Mouse (Mus musculus) kidney, embryonic 15.5 days (tissue): ENCODE data around the gene Mmrn1. TPM values are rescaled to one million over a fixed set of nuclear protein-coding genes. Genes with fewer than 3 reads are reported as not detected.

Source experiments
- ATAC-seq: fragments of 200-750 bp; cut with Nextera tagmentation; replicated peaks from 2 replicates; pipeline ENCODE4 v1.8.0; 2017; ENCODE audit warnings: moderate TSS enrichment; ENCODE audit not compliant: low FRiP score
- H3K27ac ChIP-seq: fragments of 300-500 bp; sonication (generic); 2 replicates; pipeline ENCODE4 v1.5.1; 2015; ENCODE audit warnings: mild to moderate bottlenecking, inconsistent platforms
- H3K27me3 ChIP-seq: fragments of 300-500 bp; sonication (generic); 2 replicates; pipeline ENCODE4 v1.6.1; 2015; ENCODE audit warnings: inconsistent platforms
- H3K36me3 ChIP-seq: fragments of 300-500 bp; sonication (generic); 2 replicates; pipeline ENCODE4 v1.6.1; 2015; ENCODE audit warnings: inconsistent platforms
- H3K4me1 ChIP-seq: fragments of 300-500 bp; sonication (generic); 2 replicates; pipeline ENCODE4 v1.6.1; 2015; ENCODE audit warnings: inconsistent platforms
- H3K4me2 ChIP-seq: fragments of 300-500 bp; sonication (generic); 2 replicates; pipeline ENCODE4 v1.6.1; 2015; ENCODE audit warnings: moderate library complexity, mild to moderate bottlenecking, inconsistent platforms
- H3K4me3 ChIP-seq: fragments of 300-500 bp; sonication (generic); replicated peaks from 2 replicates; pipeline ENCODE4 v1.5.1; 2015; ENCODE audit warnings: mild to moderate bottlenecking, inconsistent platforms
- H3K9ac ChIP-seq: fragments of 300-500 bp; sonication (generic); 2 replicates; pipeline ENCODE4 v1.6.1; 2015; ENCODE audit warnings: mild to moderate bottlenecking, inconsistent platforms
- H3K9me3 ChIP-seq: fragments of 300-500 bp; sonication (generic); replicated peaks from 2 replicates; pipeline ENCODE4 v1.6.1; 2016; ENCODE audit warnings: inconsistent platforms
- WGBS: fragments of 180-500 bp; shearing (Covaris S2); methylation state at CpG from one replicate; pipeline ENCODE4 v1.1.7; 2015; ENCODE audit warnings: mixed read lengths; 5-methylcytosine and 5-hydroxymethylcytosine counted together
- polyA plus RNA-seq: library from polyadenylated mRNA; unstranded; fragments of >200 nt; fragmentation: Nextera tagmentation; extraction: Ambion mirVana; gene quantifications from 2 replicates; pipeline ENCODE4 v1.2.1, GENCODE M21; 2015

Gene Mmrn1
- polyA plus RNA-seq, 1 experiment from 2014 or later = 7.3 TPM

- Histone ChIP-seq H3K4me2 (no peak overlapping the region; the same call in 1 of the 2 replicates), H3K27me3 (no peaks in the 10 kb centered on the region), H3K9me3 (no peaks in the 10 kb centered on the region), H3K4me1 (no peaks in the 10 kb centered on the region), H3K4me3 (no peak overlapping the region), H3K36me3 (no peaks in the 10 kb centered on the region), H3K9ac (no peak overlapping the region), H3K27ac (no peak overlapping the region)
- WGBS = 52% methylated on average over 10 of the region's 10 CpGs
- ATAC-seq = no peak
Measured at GRCm38 (mm10) chr6:60994521-60994920, 69.7 kb downstream of the Mmrn1 start.

- no peak for ATAC-seq
- no peak overlapping the region for H3K4me3 ChIP-seq
- no peaks in the 10 kb centered on the region for H3K27me3 ChIP-seq
- H3K27ac ChIP-seq = no peak overlapping the region
- WGBS = 58% methylated on average over 6 of the region's 6 CpGs
- H3K4me1 ChIP-seq = no peaks in the 10 kb centered on the region
- H3K9me3 ChIP-seq = no peaks in the 10 kb centered on the region
- no peak overlapping the region for H3K9ac ChIP-seq
- H3K4me2 ChIP-seq = no peak overlapping the region
- no peaks in the 10 kb centered on the region for H3K36me3 ChIP-seq
Measured at GRCm38 (mm10) chr6:60995596-60995995, 70.8 kb downstream of the Mmrn1 start.

GRCm38 (mm10) chr6:60996328-60996727 is 71.6 kb downstream of the Mmrn1 start:
- Histone ChIP-seq H3K27me3 (no peaks in the 10 kb centered on the region), H3K4me3 (no peak overlapping the region), H3K4me2 (no peak overlapping the region), H3K27ac (no peak overlapping the region), H3K9ac (no peak overlapping the region), H3K9me3 (no peaks in the 10 kb centered on the region), H3K36me3 (no peaks in the 10 kb centered on the region), H3K4me1 (no peaks in the 10 kb centered on the region)
- ATAC-seq = no peak
- 82% methylated on average over 1 of the region's 1 CpGs for WGBS

GRCm38 (mm10) chr6:61001003-61001790 is 76.4 kb downstream of the Mmrn1 start:
- Histone ChIP-seq H3K4me3 (no peak overlapping the region), H3K27ac (no peak overlapping the region), H3K36me3 (no peaks in the 10 kb centered on the region), H3K9me3 (no peaks in the 10 kb centered on the region), H3K9ac (no peak overlapping the region), H3K4me2 (no peak overlapping the region), H3K4me1 (no peaks in the 10 kb centered on the region), H3K27me3 (no peaks in the 10 kb centered on the region)
- ATAC-seq = no peak
- WGBS = 80% methylated on average over 6 of the region's 6 CpGs

- H3K4me2 ChIP-seq = no peak overlapping the region
- no peaks in the 10 kb centered on the region for H3K9me3 ChIP-seq
- H3K4me3 ChIP-seq = no peak overlapping the region
- no peak overlapping the region for H3K9ac ChIP-seq
- H3K36me3 ChIP-seq = no peaks in the 10 kb centered on the region
- no peaks in the 10 kb centered on the region for H3K27me3 ChIP-seq
- no peaks in the 10 kb centered on the region for H3K4me1 ChIP-seq
- 71% methylated on average over 3 of the region's 3 CpGs for WGBS
- no peak for ATAC-seq
- no peak overlapping the region for H3K27ac ChIP-seq
Measured at GRCm38 (mm10) chr6:61003916-61004765, 79.4 kb downstream of the Mmrn1 start.

GRCm38 (mm10) chr6:61013780-61014179 is 89.0 kb downstream of the Mmrn1 start:
- Histone ChIP-seq H3K36me3 (no peaks in the 10 kb centered on the region), H3K4me2 (no peak overlapping the region), H3K4me3 (no peak overlapping the region), H3K27me3 (no peaks in the 10 kb centered on the region), H3K4me1 (no peaks in the 10 kb centered on the region), H3K9ac (no peak overlapping the region), H3K9me3 (no peaks in the 10 kb centered on the region), H3K27ac (no peak overlapping the region)
- WGBS = 64% methylated on average over 5 of the region's 5 CpGs
- ATAC-seq = no peak

GRCm38 (mm10) chr6:61019689-61020088 is 94.9 kb downstream of the Mmrn1 start:
- H3K9ac ChIP-seq = no peak overlapping the region
- no peak overlapping the region for H3K4me3 ChIP-seq
- H3K4me1 ChIP-seq = no peaks in the 10 kb centered on the region
- H3K36me3 ChIP-seq = no peaks in the 10 kb centered on the region
- no peaks in the 10 kb centered on the region for H3K27me3 ChIP-seq
- ATAC-seq = no peak
- WGBS = 75% methylated on average over 1 of the region's 1 CpGs
- no peaks in the 10 kb centered on the region for H3K9me3 ChIP-seq
- H3K27ac ChIP-seq = no peak overlapping the region
- no peak overlapping the region for H3K4me2 ChIP-seq

- Histone ChIP-seq H3K27me3 (no peaks in the 10 kb centered on the region), H3K4me1 (no peaks in the 10 kb centered on the region), H3K9ac (no peak overlapping the region), H3K9me3 (no peaks in the 10 kb centered on the region), H3K4me2 (no peak overlapping the region), H3K27ac (no peak overlapping the region), H3K36me3 (no peaks in the 10 kb centered on the region), H3K4me3 (no peak overlapping the region)
- no peak for ATAC-seq
- WGBS = 73% methylated on average over 1 of the region's 1 CpGs
Measured at GRCm38 (mm10) chr6:61020995-61021394, 96.2 kb downstream of the Mmrn1 start.

GRCm38 (mm10) chr6:61033251-61033650 is 108.5 kb downstream of the Mmrn1 start:
- H3K9ac ChIP-seq = no peak overlapping the region
- WGBS = 68% methylated on average over 1 of the region's 1 CpGs
- no peak overlapping the region for H3K4me3 ChIP-seq
- H3K27me3 ChIP-seq = no peaks in the 10 kb centered on the region
- H3K36me3 ChIP-seq = no peaks in the 10 kb centered on the region
- no peak for ATAC-seq
- H3K9me3 ChIP-seq = no peaks in the 10 kb centered on the region
- H3K27ac ChIP-seq = no peak overlapping the region
- no peak overlapping the region for H3K4me2 ChIP-seq
- H3K4me1 ChIP-seq = no peaks in the 10 kb centered on the region

Other genes starting within 250 kb of the Mmrn1 start
- 27.1 and 34.8 TPM in 2 replicates for gene Snca, start 95.1 kb upstream of the Mmrn1 start, polyA plus RNA-seq